ENCODE assay signal across 8 mouse cellular contexts in the genomic region with DNA sequence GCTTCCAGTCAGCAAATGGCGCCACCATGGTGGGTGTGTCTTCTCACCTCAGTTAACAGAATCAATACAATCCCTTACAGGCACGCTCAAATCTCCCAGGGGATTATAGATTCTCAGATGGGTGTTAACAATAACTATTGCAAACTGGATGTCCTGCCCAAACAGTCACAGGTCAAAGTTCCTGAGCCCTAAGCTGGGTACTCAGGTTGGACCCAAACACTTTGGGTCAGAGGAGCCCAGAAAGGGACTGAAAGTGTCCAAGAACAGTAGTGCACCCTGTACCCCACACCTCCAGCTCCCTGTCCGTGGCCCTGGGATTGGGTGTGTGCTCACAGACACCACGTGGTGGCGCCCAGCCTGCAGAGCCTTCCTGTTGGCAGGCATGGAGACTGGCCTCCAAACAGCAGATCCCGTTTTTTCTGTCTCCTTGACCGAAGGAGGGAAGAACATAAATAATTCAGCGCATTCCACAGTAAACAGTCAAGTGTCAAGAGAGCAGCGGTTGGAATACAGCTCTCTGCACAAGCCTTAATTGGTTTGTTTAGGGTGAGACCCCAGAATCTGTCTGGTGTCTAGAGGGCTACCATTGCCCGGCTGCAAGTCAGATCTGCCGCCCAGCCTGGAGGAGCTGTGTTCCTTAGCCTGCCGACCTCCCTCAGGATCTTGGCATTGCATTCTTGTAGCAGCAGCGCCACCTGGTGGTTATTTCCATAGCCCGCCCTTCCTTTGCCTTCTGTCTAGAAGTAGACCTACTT. TPM values are rescaled to one million over a fixed set of nuclear protein-coding genes. Genes with fewer than 3 reads are reported as not detected.
DNase-seq lines count a peak whose midpoint lies in the region; ATAC-seq and TF ChIP-seq lines count a peak whose summit lies in the region.

No protein-coding gene starts in this region.

- 11% methylated on average over 14 of the region's 14 CpGs for WGBS in hindbrain, embryonic 15.5 days

- peaks cover 5% of the 10 kb centered on the region for H3K4me1 ChIP-seq in hindbrain, embryonic 15.5 days (replicated peaks)

- H3K9me3 ChIP-seq in hindbrain, embryonic 15.5 days: no peaks in the 10 kb centered on the region

- peak overlapping the region; percentile 24 for H3K4me3 ChIP-seq in hindbrain, embryonic 15.5 days

- in situ Hi-C loops in Patski (cut with MboI; ENCODE audit: low pct_unique_long_range_greater_than_20kb): loop anchor here (5.0 kb wide), 2 partner anchors 212 to 312 kb away; no protein-coding TSS in a partner anchor

- no peaks in the 10 kb centered on the region for H3K27me3 ChIP-seq in Patski
- H3K27me3 ChIP-seq in hindbrain, embryonic 15.5 days: no peaks in the 10 kb centered on the region

- ATAC-seq in Patski: peak; percentile 91
- ATAC-seq in hindbrain, embryonic 15.5 days (ENCODE audit: low FRiP score, low read depth): peak; percentile 90

- H3K27ac ChIP-seq in hindbrain, embryonic 15.5 days (replicated peaks): peak overlapping the region; percentile 20; the same call in 1 of the 2 replicates

- TF ChIP-seq CTCF in Patski (IDR thresholded peaks at IDR 0.05): peak; percentile 94

- POLR2A ChIA-PET in Patski (lab: Charles Lee): no interaction called here

- CTCF ChIA-PET in Patski (lab: Charles Lee): interaction anchor here (0.9 to 2.2 kb wide), 16 partner anchors 10 to 406 kb away, joined by 3 to 7 read pairs (median 4); no protein-coding TSS in a partner anchor

- H3K4me2 ChIP-seq in hindbrain, embryonic 15.5 days: peak overlapping the region; percentile 55

- peak overlapping the region; percentile 24; the same call in 1 of the 2 replicates for H3K9ac ChIP-seq in hindbrain, embryonic 15.5 days

- peak; percentile 43 for DNase-seq in Patski (ENCODE audit: low read depth, low spot score)
- DNase-seq in cerebellum, postnatal 10 days: peak; percentile 95 to 96
- peak; percentile 93 for DNase-seq in frontal cortex, postnatal 36 days (ENCODE audit: low spot score in 2 of 2)
- peak; percentile 79 for DNase-seq in left cerebral cortex, adult 11 months (ENCODE audit: low spot score)
- DNase-seq in lung, postnatal 36 days: peak; percentile 93
- peak; percentile 91 for DNase-seq in retina, postnatal 1 day
- peak; percentile 88 for DNase-seq in thymus, postnatal 4 days

- no peaks in the 10 kb centered on the region for H3K36me3 ChIP-seq in hindbrain, embryonic 15.5 days

RNA-seq across cellular contexts. Expression of a gene that starts 58.4 kb away (rescaled TPM):
- 21.1 TPM for polyA plus RNA-seq in Patski (2021)
- polyA plus RNA-seq in hindbrain, embryonic 15.5 days (2015; fragmentation: Nextera tagmentation; extraction: Ambion mirVana): 52.6 and 54.8 TPM in 2 replicates

Comparison
In these comparisons a context has a peak if more than half of its experiments do, and no peak if none do; other contexts are left out.
1. Peak in every context shown above with its lines: DNase-seq, ATAC-seq, H3K4me3 ChIP-seq and H3K27ac ChIP-seq.
2. DNase-seq: peak in every context shown above with its lines; median percentile 96 in cerebellum, postnatal 10 days; 93 in frontal cortex, postnatal 36 days; 93 in lung, postnatal 36 days; 91 in retina, postnatal 1 day; 88 in thymus, postnatal 4 days; 79 in left cerebral cortex, adult 11 months; 43 in Patski.